Mouse (Mus musculus): ENCODE measurements around the gene Tardbp. TPM values are rescaled to one million over a fixed set of nuclear protein-coding genes. Genes with fewer than 3 reads are reported as not detected.

The Tardbp gene
- polyA plus RNA-seq, 1 experiment from 2014 or later, result 166 TPM

DNA sequence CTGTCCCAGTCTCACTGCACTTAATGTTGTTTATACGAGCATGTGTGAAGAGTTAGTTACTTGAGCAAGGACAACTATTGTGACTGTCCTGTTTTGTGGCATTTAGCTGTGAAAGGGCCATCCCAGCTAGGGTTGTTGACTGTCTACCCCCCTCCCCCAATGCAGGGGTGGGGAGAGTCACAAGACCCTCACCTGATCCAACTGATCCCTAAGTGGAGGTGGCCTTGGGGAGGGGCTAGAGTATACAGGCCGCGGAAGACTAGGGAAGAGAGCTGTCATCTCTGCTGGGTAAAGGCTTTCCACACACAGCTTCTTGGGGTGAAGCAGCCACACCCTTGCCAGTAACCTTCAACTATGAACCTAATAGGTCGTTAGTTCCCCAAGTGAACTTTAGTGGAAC is 26.5 kb downstream of the Tardbp start:
- no peaks in the 10 kb centered on the region for H3K27me3 ChIP-seq (ENCODE audit: control insufficient read depth, insufficient read depth, low read depth, low read length)
- H3K9me3 ChIP-seq (replicated peaks; ENCODE audit: control insufficient read depth, low read length, poor library complexity, severe bottlenecking), result no peaks in the 10 kb centered on the region
- no peak overlapping the region for H3K9ac ChIP-seq (ENCODE audit: low read depth, low read length)
- 94% methylated on average over 4 of the region's 4 CpGs for WGBS
- H3K4me3 ChIP-seq (ENCODE audit: low read depth, low read length), result no peak overlapping the region
- H3K4me1 ChIP-seq (ENCODE audit: control insufficient read depth, insufficient read depth, low read length), result no peaks in the 10 kb centered on the region
- no peak overlapping the region for H3K4me2 ChIP-seq (ENCODE audit: low read length)
- ATAC-seq, result no peak
- peaks cover 4% of the 10 kb centered on the region for H3K36me3 ChIP-seq (ENCODE audit: control insufficient read depth, insufficient read depth, low read length)
- H3K27ac ChIP-seq (ENCODE audit: low read length), result no peak overlapping the region

DNA sequence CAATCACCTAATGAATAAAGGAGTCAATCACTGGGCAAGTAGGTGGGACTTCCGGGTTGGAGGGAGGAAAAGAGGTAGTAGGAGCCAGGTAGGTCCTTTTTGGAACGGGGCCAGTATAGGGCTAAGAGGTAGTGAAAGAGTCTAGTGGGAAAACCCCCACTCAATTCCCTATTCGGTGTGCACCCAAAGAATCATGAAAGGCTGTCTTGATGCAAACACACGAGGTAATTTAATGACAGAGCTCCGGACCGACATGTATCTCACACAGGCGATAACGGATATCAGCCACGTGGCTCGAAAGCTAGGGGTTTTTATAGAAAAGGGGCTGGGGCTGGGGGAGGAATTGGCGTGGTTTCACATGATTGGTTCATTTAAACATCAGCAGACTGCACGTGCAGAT is 28.0 kb downstream of the Tardbp start:
- Histone ChIP-seq H3K4me1 (ENCODE audit: control insufficient read depth, insufficient read depth, low read length) (no peaks in the 10 kb centered on the region), H3K27ac (ENCODE audit: low read length) (no peak overlapping the region), H3K36me3 (ENCODE audit: control insufficient read depth, insufficient read depth, low read length) (peaks cover 13% of the 10 kb centered on the region), H3K4me3 (ENCODE audit: low read depth, low read length) (no peak overlapping the region), H3K4me2 (ENCODE audit: low read length) (no peak overlapping the region), H3K27me3 (ENCODE audit: control insufficient read depth, insufficient read depth, low read depth, low read length) (no peaks in the 10 kb centered on the region), H3K9me3 (replicated peaks; ENCODE audit: control insufficient read depth, low read length, poor library complexity, severe bottlenecking) (no peaks in the 10 kb centered on the region), H3K9ac (ENCODE audit: low read depth, low read length) (no peak overlapping the region)
- ATAC-seq, result no peak
- 93% methylated on average over 12 of the region's 12 CpGs for WGBS

DNA sequence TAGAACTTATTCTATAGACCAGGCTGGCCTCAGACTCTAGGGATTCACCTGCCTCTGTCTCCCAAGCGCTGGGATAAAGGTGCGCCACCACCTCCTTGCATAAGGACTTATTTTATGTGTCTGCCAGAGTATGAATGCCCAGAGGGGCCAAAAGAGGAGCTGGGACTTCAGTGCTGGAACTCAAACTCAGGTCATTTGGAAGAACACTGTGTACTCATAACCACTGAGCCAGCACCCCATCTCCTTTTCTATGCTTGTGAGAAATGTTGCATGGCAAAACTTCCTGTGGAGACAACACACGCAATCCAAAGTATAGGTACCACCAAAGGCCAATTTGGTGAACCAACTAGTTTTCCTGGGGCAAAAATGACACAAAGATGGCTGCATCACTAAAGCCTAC is 30.1 kb downstream of the Tardbp start:
- Histone ChIP-seq H3K9me3 (replicated peaks; ENCODE audit: control insufficient read depth, low read length, poor library complexity, severe bottlenecking) (no peaks in the 10 kb centered on the region), H3K27me3 (ENCODE audit: control insufficient read depth, insufficient read depth, low read depth, low read length) (no peaks in the 10 kb centered on the region), H3K4me3 (ENCODE audit: low read depth, low read length) (no peak overlapping the region), H3K4me1 (ENCODE audit: control insufficient read depth, insufficient read depth, low read length) (peaks cover 12% of the 10 kb centered on the region), H3K27ac (ENCODE audit: low read length) (no peak overlapping the region), H3K4me2 (ENCODE audit: low read length) (no peak overlapping the region), H3K9ac (ENCODE audit: low read depth, low read length) (no peak overlapping the region), H3K36me3 (ENCODE audit: control insufficient read depth, insufficient read depth, low read length) (peaks cover 13% of the 10 kb centered on the region)
- ATAC-seq, result no peak
- 97% methylated on average over 3 of the region's 3 CpGs for WGBS

DNA sequence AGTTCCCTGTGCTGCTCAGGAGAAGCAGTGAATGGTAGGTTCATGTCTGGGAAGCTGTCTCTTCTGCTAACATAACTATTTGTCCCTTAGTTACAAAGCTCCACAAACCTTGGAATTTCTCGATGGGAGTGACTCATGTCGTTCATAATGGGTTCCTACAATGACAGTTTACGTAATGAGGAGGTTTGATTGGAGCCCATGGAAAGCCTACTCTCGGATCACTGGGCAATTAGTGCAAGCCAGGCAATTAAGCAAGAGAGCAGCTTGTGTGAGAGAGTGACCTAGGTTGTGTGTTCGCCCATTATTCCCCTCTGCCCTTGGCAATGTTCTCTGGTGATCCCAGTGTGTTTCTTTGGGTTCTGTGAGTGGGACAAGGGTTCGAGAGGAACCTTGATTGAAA is 30.9 kb downstream of the Tardbp start:
- 86% methylated on average over 6 of the region's 6 CpGs for WGBS
- H3K4me2 ChIP-seq (ENCODE audit: low read length), result no peak overlapping the region
- H3K4me1 ChIP-seq (ENCODE audit: control insufficient read depth, insufficient read depth, low read length), result peaks cover 12% of the 10 kb centered on the region
- no peaks in the 10 kb centered on the region for H3K27me3 ChIP-seq (ENCODE audit: control insufficient read depth, insufficient read depth, low read depth, low read length)
- no peak overlapping the region for H3K27ac ChIP-seq (ENCODE audit: low read length)
- H3K36me3 ChIP-seq (ENCODE audit: control insufficient read depth, insufficient read depth, low read length), result peaks cover 13% of the 10 kb centered on the region
- H3K4me3 ChIP-seq (ENCODE audit: low read depth, low read length), result no peak overlapping the region
- H3K9ac ChIP-seq (ENCODE audit: low read depth, low read length), result no peak overlapping the region
- no peak for ATAC-seq
- H3K9me3 ChIP-seq (replicated peaks; ENCODE audit: control insufficient read depth, low read length, poor library complexity, severe bottlenecking), result no peaks in the 10 kb centered on the region

- peaks cover 13% of the 10 kb centered on the region for H3K36me3 ChIP-seq (ENCODE audit: control insufficient read depth, insufficient read depth, low read length)
- ATAC-seq, result no peak
Observed at GRCm38 (mm10) chr4:148593996-148594395, 32.8 kb downstream of the Tardbp start.

GRCm38 (mm10) chr4:148591637-148592380 is 35.0 kb downstream of the Tardbp start:
- H3K27me3 ChIP-seq (ENCODE audit: control insufficient read depth, insufficient read depth, low read depth, low read length), result no peaks in the 10 kb centered on the region
- peak overlapping the region; percentile 98 for H3K4me2 ChIP-seq (ENCODE audit: low read length)
- ATAC-seq, result peak; percentile 66
- peak overlapping the region; percentile 90 for H3K9ac ChIP-seq (ENCODE audit: low read depth, low read length)
- no peaks in the 10 kb centered on the region for H3K9me3 ChIP-seq (replicated peaks; ENCODE audit: control insufficient read depth, low read length, poor library complexity, severe bottlenecking)
- peaks cover 13% of the 10 kb centered on the region for H3K36me3 ChIP-seq (ENCODE audit: control insufficient read depth, insufficient read depth, low read length)
- H3K4me3 ChIP-seq (ENCODE audit: low read depth, low read length), result peak overlapping the region; percentile 90
- H3K4me1 ChIP-seq (ENCODE audit: control insufficient read depth, insufficient read depth, low read length), result peaks cover 16% of the 10 kb centered on the region
- H3K27ac ChIP-seq (ENCODE audit: low read length), result peak overlapping the region; percentile 60; the same call in 1 of the 2 replicates
- WGBS, result under 1% methylated on average over 51 of the region's 53 CpGs

More at GRCm38 (mm10) chr4:148593996-148594395, 32.8 kb downstream of the Tardbp start:
- Histone ChIP-seq H3K4me1 (ENCODE audit: control insufficient read depth, insufficient read depth, low read length) (peaks cover 16% of the 10 kb centered on the region), H3K27ac (ENCODE audit: low read length) (no peak overlapping the region), H3K4me2 (ENCODE audit: low read length) (no peak overlapping the region), H3K9ac (ENCODE audit: low read depth, low read length) (no peak overlapping the region), H3K4me3 (ENCODE audit: low read depth, low read length) (no peak overlapping the region), H3K9me3 (replicated peaks; ENCODE audit: control insufficient read depth, low read length, poor library complexity, severe bottlenecking) (no peaks in the 10 kb centered on the region), H3K27me3 (ENCODE audit: control insufficient read depth, insufficient read depth, low read depth, low read length) (no peaks in the 10 kb centered on the region)
- WGBS, result 95% methylated on average over 11 of the region's 11 CpGs

- H3K4me3 ChIP-seq (ENCODE audit: low read depth, low read length), result peak within 1 kb of the TSS; percentile 90
- under 1% methylated on average over 32 of the region's 50 CpGs for WGBS
- H3K4me1 ChIP-seq (ENCODE audit: control insufficient read depth, insufficient read depth, low read length), result peaks cover 16% of the 10 kb centered on the region
- peaks cover 10% of the 10 kb centered on the region for H3K36me3 ChIP-seq (ENCODE audit: control insufficient read depth, insufficient read depth, low read length)
- no peaks in the 10 kb centered on the region for H3K27me3 ChIP-seq (ENCODE audit: control insufficient read depth, insufficient read depth, low read depth, low read length)
- peak within 1 kb of the TSS; percentile 82 for H3K27ac ChIP-seq (ENCODE audit: low read length)
- H3K9me3 ChIP-seq (replicated peaks; ENCODE audit: control insufficient read depth, low read length, poor library complexity, severe bottlenecking), result no peaks in the 10 kb centered on the region
- peak within 1 kb of the TSS; percentile 90 for H3K9ac ChIP-seq (ENCODE audit: low read depth, low read length)
- peak within 1 kb of the TSS; percentile 98 for H3K4me2 ChIP-seq (ENCODE audit: low read length)
- peak; percentile 99 for ATAC-seq
Observed at GRCm38 (mm10) chr4:148591171-148591630, 35.6 kb downstream of the Tardbp start, which contains the start of gene Srm. TSS of gene Srm (plus strand) at chr4:148591503.

DNA sequence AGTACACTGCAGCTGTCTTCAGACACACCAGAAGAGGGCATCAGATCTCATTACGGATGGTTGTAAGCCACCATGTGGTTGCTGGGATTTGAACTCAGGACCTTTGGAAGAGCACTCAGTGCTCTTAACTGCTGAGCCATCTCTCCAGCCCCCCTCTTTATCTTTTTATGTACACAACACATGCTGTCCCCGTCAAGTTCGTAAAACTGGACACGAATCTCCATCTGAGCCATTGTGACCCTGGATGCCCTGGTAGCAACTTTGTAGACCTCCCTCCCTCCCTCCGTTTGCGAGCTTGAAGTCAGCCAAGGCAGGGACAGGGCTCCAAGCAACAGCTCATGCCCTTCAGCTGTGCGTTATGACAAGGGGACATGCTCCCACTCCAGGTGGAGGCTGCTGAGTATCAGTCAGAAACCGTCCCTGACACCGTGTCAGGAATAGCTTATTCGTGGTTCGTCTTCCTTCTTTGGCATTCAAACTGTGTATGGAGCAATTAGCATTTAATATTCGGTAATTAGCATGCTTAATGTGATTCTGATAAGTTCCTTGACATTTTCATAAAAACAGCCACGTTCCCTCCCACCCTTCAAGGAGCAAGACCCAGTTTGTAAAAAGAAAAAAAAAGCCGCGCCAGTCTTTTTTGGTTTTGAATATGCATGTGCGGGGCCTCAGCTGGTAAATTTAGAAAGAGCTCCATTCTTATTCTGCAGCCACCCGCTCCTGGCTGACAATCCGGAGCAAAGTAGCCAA is 36.2 kb downstream of the Tardbp start:
- H3K4me3 ChIP-seq (ENCODE audit: low read depth, low read length), result peak overlapping the region; percentile 90
- H3K4me1 ChIP-seq (ENCODE audit: control insufficient read depth, insufficient read depth, low read length), result peaks cover 16% of the 10 kb centered on the region
- peak overlapping the region; percentile 61 for H3K9ac ChIP-seq (ENCODE audit: low read depth, low read length)
- H3K9me3 ChIP-seq (replicated peaks; ENCODE audit: control insufficient read depth, low read length, poor library complexity, severe bottlenecking), result no peaks in the 10 kb centered on the region
- 5% methylated on average over 18 of the region's 18 CpGs for WGBS
- ATAC-seq, result peak; percentile 11; the same call in 1 of the 2 replicates
- H3K27me3 ChIP-seq (ENCODE audit: control insufficient read depth, insufficient read depth, low read depth, low read length), result no peaks in the 10 kb centered on the region
- peaks cover 10% of the 10 kb centered on the region for H3K36me3 ChIP-seq (ENCODE audit: control insufficient read depth, insufficient read depth, low read length)
- H3K27ac ChIP-seq (ENCODE audit: low read length), result peak overlapping the region; percentile 82
- H3K4me2 ChIP-seq (ENCODE audit: low read length), result peak overlapping the region; percentile 85

GRCm38 (mm10) chr4:148589565-148589964 is 37.3 kb downstream of the Tardbp start:
- ATAC-seq, result no peak
- no peak overlapping the region for H3K27ac ChIP-seq (ENCODE audit: low read length)
- peaks cover 16% of the 10 kb centered on the region for H3K4me1 ChIP-seq (ENCODE audit: control insufficient read depth, insufficient read depth, low read length)
- H3K4me2 ChIP-seq (ENCODE audit: low read length), result no peak overlapping the region
- H3K9ac ChIP-seq (ENCODE audit: low read depth, low read length), result 0 out of 2 replicates have a peak overlapping the region, but pooled peaks have one; percentile 14
- no peaks in the 10 kb centered on the region for H3K27me3 ChIP-seq (ENCODE audit: control insufficient read depth, insufficient read depth, low read depth, low read length)
- no peak overlapping the region for H3K4me3 ChIP-seq (ENCODE audit: low read depth, low read length)
- peaks cover 2% of the 10 kb centered on the region for H3K36me3 ChIP-seq (ENCODE audit: control insufficient read depth, insufficient read depth, low read length)
- 64% methylated on average over 6 of the region's 8 CpGs for WGBS
- H3K9me3 ChIP-seq (replicated peaks; ENCODE audit: control insufficient read depth, low read length, poor library complexity, severe bottlenecking), result no peaks in the 10 kb centered on the region
